9 mouse cellular contexts compared by ENCODE assay signal in genomic region chr7:34647052-34647451, GRCm38 (mm10). TPM values are rescaled to one million over a fixed set of nuclear protein-coding genes. Genes with fewer than 3 reads are reported as not detected.
DNase-seq lines count a peak whose midpoint lies in the region; ATAC-seq and TF ChIP-seq lines count a peak whose summit lies in the region.
"Had no signal": no experiment of that assay in that cellular context is flagged by ENCODE, and none has a peak within 500 bp of the region (broad histone marks: within the 10 kb centered on the region; RNA-seq: fewer than 3 reads in every experiment).

No protein-coding gene starts in this region.

- H3K4me3 ChIP-seq in heart, adult 2 months: no peak overlapping the region
- H3K4me3 ChIP-seq in heart, embryonic 12.5 days: no peak overlapping the region
- H3K4me3 ChIP-seq: layer of hippocampus, adult 2 months had no signal

- H3K27ac ChIP-seq in heart, adult 2 months: no peak overlapping the region
- H3K27ac ChIP-seq in heart, embryonic 12.5 days (ENCODE audit: poor library complexity, severe bottlenecking): no peak overlapping the region
- H3K27ac ChIP-seq: layer of hippocampus, adult 2 months had no signal

- H3K9me3 ChIP-seq in heart, embryonic 12.5 days (replicated peaks): no peaks in the 10 kb centered on the region

- 39% methylated on average over 9 of the region's 9 CpGs for WGBS in heart, adult 2 months
- 44% methylated on average over 9 of the region's 9 CpGs for WGBS in heart, embryonic 12.5 days

- no peak for TF ChIP-seq CTCF in heart, adult 2 months (IDR thresholded peaks at IDR 0.05)

- no peaks in the 10 kb centered on the region for H3K4me1 ChIP-seq in heart, adult 2 months (ENCODE audit: control insufficient read depth, insufficient read depth, low read length)
- H3K4me1 ChIP-seq in heart, embryonic 12.5 days (replicated peaks): peaks cover 19% of the 10 kb centered on the region

- DNase-seq in heart, adult 2 months: peak; percentile 45 to 55
- DNase-seq in 3134 (ENCODE audit: extremely low read depth, insufficient read length, low spot score): peak; percentile 27
- DNase-seq in brain, adult 2 months (ENCODE audit: low read depth, low spot score): peak; percentile 61
- peak; percentile 37 to 62 for DNase-seq in heart, postnatal 36 days
- DNase-seq in ovary, postnatal 36 days (ENCODE audit: low spot score): peak; percentile 52
- no peak for DNase-seq in thymus, postnatal 14 days

- no peaks in the 10 kb centered on the region for H3K79me2 ChIP-seq in heart, adult 2 months (replicated peaks; ENCODE audit: control insufficient read depth, insufficient read depth, low read length)

- no peak overlapping the region for H3K4me2 ChIP-seq in heart, embryonic 12.5 days

- H3K9ac ChIP-seq in heart, adult 2 months (ENCODE audit: low read depth, low read length): no peak overlapping the region
- no peak overlapping the region for H3K9ac ChIP-seq in heart, embryonic 12.5 days

- intact Hi-C loops in heart, adult 2 months (cut with DNase I): no loop called here
- intact Hi-C loops in heart, postnatal 36 days (cut with DNase I): no loop called here

- no peak for TF ChIP-seq EP300 in heart, adult 2 months (IDR thresholded peaks at IDR 0.05; ENCODE audit: insufficient read depth, low read depth, low read length)

- H3K27me3 ChIP-seq in heart, adult 2 months (ENCODE audit: control insufficient read depth, insufficient read depth, low read length): no peaks in the 10 kb centered on the region
- no peaks in the 10 kb centered on the region for H3K27me3 ChIP-seq in heart, embryonic 12.5 days (replicated peaks)

- no peak for ATAC-seq in heart, embryonic 12.5 days (ENCODE audit: insufficient number of reproducible peaks, low FRiP score)
- no peak for ATAC-seq in erythroblast, adult 5-6 weeks (replicated peaks; ENCODE audit: low FRiP score, poor library complexity, severe bottlenecking)

- no peak for TF ChIP-seq POLR2A in heart, adult 2 months (IDR thresholded peaks at IDR 0.05; ENCODE audit: insufficient read depth, low read depth, low read length)

- H3K36me3 ChIP-seq in heart, adult 2 months (ENCODE audit: control insufficient read depth, insufficient read depth, low read length): no peaks in the 10 kb centered on the region
- peaks cover 46% of the 10 kb centered on the region for H3K36me3 ChIP-seq in heart, embryonic 12.5 days

RNA-seq across cellular contexts. Expression of gene Kctd15, which starts 9.5 kb away (rescaled TPM):
- 1 to 10 TPM; 3.6 to 3.8 TPM for total RNA-seq in heart, adult 2 months (2021)
- polyA plus RNA-seq in heart, adult 2 months (2012; rRNA removed): 4.1 and 5.7 TPM in 2 replicates
- polyA plus RNA-seq in heart, embryonic 12.5 days (2016; fragmentation: Nextera tagmentation; extraction: Ambion mirVana): 9.0 and 9.1 TPM in 2 replicates
- total RNA-seq in heart, postnatal 36 days (2021): 1 to 10 TPM; 3.0 to 3.2 TPM
- not detected in 2 replicates for total RNA-seq in erythroblast, adult 5-6 weeks (2015; ENCODE audit: low replicate concordance)
- total RNA-seq in erythroblast, adult 5-6 weeks (2017; ENCODE audit: low replicate concordance): not detected in 2 replicates

Comparison
In these comparisons a context has a peak if more than half of its experiments do, and no peak if none do; other contexts are left out.
1. RNA of gene Kctd15, which starts 9.5 kb away (total RNA-seq): 3.6 to 3.8 TPM in heart, adult 2 months and 3.0 to 3.2 TPM in heart, postnatal 36 days; not detected in erythroblast, adult 5-6 weeks; every median in the first group is over 4 times any median in the second.